Mouse (Mus musculus): ENCODE data around the gene Ppp1r27.
"Not testable (repeated sequence)": the region's sequence is repeated elsewhere in the genome, so short reads cannot be mapped to it uniquely, and the experiment has no call there.

The Ppp1r27 gene

GRCm38 (mm10) chr11:120550810-120551440 is at the start of gene Ppp1r27:
Ppp1r27 (minus strand) TSS chr11:120551132.
- DNase-seq: no peak

- no peak for DNase-seq
Measured at GRCm38 (mm10) chr11:120600716-120601115, 49.8 kb upstream of the Ppp1r27 start.

DNA sequence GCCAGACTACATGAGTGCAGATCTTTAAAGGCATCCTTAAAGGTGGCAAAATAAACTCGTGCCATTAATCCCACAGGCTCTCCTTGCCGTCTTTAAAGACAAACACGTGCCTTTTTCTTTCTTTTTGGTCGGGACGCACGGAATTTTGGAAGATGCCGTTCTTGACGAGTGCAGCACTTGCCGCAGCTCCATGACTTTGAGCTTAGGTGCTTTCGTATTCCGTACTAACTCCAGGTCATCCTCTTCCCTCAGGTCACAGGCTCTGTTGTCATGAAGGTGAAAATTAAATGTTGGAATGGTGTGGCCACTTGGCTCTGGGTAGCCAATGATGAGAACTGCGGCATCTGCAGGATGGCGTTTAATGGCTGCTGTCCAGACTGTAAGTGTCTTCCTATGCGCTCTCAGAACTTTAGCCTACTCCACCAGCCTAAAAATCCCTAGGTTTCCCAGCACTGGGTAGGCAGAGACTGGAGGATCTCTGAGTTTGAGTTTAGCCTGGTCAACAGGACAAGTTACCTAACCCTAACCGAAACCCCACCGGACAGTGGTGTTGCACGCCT is 48.1 kb upstream of the Ppp1r27 start:
- no peak for DNase-seq

GRCm38 (mm10) chr11:120598283-120598989 is 47.5 kb upstream of the Ppp1r27 start, which contains the start of the genes Alyref and Anapc11:
Alyref (minus strand) TSS chr11:120598365.
Anapc11 (plus strand) TSS chr11:120598421.
- peak; percentile 96 to 98 for DNase-seq

DNA sequence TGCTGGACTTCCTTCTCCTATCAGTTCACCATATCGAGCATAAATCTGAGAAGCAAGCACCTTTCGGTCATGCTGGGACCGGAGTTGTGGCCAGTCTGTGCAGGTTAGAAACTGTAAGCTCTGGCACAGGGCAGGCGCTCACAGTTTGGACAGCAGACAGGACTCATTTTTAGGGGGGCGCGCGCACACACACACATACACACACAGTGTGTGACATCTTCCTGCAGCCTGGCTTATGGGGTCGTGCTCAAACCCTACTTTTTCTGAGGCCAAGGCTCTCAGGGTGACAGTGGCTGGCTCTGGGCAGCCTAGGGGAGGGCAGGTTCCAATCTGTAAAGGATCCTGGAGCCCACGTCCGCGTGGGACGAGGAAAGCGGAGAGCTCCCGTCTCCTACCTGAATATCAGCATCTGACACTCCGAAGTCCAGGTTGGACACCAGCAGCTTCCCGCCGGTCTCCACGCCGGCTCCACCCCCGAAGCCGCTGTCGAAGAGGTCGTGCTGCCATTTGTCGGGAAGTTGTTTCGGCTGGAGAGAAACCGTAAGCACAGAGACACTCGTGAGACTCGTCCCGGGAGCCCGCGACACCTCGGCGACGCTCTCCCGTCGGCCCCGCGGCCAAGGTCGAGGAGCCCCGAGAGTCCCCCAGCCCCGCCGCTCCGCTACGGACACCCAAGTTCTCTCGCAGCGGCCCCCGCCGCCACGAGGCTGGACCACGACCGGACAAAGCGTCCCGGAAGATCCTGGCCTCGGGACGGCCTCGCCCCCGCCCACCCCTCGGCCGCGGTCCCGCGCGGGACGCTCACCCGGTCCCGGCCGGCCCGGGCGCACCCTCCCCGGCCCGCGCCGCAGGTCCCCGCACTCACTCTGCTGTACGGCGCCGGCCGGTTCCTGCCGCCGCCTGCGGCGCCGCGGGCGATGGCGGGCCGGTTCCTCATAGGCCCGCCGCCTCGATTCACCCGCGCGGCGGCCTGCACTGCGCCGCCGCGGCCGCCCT is 46.6 kb upstream of the Ppp1r27 start:
- DNase-seq: peak in 1 of 2 experiments; percentile 36

DNA sequence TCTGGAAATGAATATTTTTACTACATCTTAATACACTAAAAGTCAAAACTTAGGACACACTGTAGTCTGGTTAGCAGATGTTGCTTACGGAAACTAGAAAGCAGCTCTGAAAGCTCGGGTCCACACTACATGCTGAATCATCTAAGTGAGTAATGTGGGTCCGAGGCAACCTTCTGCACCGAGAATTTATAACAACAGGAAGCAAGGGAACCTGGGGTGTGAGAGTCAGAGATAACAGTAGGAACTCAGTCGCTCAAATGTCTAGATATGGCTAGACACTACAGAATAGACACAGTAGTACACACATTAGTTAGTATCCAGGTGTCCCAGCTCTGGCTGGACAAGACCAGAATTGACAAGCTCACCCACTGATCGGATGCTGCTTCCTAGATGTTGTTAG is 37.6 kb upstream of the Ppp1r27 start:
- no peak for DNase-seq

DNA sequence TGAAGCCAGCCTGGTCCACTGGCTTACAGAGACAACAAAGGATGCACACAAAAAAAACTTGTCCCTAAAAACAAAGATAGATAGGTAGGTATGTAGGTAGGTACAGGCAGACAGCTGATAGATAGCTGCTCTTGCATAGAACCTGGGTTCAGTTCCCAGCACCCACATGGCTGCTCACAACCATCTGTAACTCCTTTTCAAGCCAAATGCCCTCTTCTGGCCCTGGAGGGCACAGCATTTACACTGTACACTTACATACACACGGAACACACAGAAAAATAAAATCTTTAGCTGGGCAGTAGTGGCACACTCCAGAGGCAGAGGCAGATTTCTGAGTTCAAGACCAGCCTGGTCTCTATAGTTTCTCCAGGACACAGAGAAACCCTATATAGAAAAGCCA is 33.0 kb upstream of the Ppp1r27 start:
- DNase-seq: peak in 1 of 2 experiments; percentile 9

DNA sequence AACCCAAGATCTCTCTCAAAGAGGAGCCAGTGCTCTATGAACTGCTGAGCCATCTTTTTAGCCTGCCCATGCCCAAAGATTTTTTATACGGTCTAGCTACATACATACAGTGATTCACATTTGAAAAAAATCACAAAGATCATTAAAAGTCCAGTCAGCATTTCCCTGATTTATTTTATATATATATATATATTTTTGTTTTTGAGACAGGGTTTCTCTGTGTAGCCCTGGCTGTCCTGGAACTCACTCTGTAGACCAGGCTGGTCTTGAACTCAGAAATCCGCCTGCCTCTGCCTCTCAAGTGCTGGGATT is 32.0 kb upstream of the Ppp1r27 start:
- DNase-seq: not testable (repeated sequence)

DNA sequence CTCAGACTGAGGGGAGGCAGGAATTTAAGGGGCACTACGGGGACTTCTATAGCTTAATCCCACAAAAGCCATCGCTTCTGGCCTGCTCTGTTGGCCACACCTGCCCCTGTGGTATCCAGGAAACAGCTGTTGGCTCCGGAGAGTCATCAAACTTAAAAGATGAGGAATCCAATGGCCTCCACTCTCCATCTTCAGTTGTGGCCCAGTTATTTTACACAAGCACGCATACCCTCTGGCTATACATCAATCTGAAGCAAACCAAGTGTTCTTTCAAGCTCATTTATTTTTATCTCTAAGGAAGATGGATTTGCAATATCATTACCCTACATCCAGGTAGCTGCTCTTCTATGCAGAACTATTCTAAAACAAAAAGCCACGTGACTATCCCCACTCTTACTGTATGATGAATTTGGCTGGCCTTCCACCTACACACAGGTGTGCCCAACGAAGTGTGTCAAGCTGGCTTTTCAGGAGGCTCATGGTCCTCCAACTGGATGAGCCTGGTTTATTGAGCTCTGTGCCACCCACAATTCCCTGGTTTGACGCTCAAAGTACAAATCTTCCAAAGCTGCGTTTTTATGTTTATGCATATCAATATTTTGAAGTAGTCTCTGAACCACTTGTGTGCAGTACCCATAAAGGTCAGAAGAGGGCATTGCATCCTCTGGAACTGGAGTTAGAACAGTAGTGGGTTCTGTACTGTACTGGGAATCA is 31.5 kb upstream of the Ppp1r27 start:
- peak; percentile 70 for DNase-seq

DNA sequence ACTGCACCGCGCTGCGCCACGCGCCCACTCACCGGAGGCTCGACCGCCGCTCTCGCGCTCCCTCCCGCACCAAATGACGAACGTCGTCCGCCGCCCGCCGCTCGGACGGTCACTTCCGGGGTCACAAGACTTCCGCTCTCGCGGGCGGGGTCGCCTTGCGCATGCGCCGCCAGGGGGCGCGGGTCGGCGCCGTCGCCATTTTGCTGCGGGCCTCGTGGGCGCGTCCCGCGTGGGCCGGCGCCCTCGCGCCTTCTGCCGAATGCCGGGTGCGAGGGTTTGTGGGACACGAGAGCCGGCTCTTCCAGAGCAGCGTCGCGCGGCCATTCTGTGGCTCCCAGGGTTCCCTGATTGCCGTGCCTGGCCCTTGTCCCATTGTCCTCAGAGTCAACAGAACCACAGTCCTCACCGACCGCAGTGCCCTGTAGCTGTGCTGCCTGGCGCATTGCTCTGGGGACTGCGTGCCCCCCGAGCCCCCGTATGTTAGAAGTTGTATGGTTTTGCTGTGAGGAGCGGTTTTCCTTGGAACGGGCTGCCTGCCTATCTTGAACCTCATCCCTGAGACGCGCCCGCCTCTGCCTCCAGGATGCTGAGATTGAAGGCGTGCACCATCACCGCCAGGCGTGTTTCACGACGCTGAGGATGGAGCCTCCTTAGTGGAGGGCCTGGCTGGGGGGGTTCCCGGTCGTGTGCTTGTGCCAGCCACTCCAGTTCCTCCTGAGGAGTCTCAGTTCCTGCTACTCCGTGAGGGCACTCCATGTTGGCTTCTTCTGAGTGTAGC is 30.7 kb upstream of the Ppp1r27 start, which contains the start of gene Arhgdia:
Gene Arhgdia (minus strand): TSS at position 135 of the 778 bp plus-strand sequence.
- peak; percentile 90 to 93 for DNase-seq

DNA sequence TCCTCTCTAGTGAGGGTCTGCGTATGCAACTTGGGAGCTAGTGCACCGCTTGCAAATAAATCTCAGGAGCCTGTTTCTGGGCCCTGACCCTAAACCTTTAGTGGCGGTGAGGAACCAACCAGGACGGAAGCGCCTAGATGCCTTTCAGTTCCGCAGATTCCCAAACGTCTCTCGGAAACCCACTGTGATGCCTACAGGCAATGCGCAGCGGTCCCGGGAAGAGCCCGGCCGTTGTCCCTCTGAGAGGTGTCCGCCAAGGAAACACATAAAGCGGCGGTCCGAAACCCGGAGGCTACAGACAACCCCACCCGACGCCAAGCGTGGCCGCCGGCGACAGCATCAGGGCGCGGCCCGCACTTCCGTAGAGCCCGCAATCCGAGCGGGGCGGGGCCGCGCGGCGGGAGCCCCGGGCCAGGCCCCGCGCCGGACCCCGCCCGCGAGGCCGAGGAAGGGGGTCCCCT is 30.0 kb upstream of the Ppp1r27 start:
- peak; percentile 48 to 63 for DNase-seq

DNA sequence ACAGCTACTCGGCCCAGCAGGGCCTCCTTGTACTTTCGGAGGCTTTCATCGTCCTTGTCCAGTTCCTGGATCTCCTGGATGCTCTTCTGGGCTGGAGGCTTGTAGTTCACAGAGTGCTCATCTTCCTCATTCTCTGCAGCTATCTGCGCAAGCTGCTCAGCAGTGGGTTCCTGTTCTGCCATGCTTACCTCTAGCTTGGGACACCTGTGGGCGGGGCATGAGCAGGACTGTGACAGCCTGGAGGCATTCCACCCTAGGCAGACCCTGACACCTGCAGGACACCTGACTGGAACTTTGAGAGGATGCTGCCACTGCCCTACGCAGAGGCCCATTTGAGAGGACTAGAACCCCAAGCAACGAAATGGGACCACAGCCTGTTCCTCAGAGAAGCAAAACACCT is 29.3 kb upstream of the Ppp1r27 start:
- peak; percentile 57 to 58 for DNase-seq

- peak; percentile 91 to 92 for DNase-seq
Measured at GRCm38 (mm10) chr11:120579316-120580107, 28.6 kb upstream of the Ppp1r27 start.

DNA sequence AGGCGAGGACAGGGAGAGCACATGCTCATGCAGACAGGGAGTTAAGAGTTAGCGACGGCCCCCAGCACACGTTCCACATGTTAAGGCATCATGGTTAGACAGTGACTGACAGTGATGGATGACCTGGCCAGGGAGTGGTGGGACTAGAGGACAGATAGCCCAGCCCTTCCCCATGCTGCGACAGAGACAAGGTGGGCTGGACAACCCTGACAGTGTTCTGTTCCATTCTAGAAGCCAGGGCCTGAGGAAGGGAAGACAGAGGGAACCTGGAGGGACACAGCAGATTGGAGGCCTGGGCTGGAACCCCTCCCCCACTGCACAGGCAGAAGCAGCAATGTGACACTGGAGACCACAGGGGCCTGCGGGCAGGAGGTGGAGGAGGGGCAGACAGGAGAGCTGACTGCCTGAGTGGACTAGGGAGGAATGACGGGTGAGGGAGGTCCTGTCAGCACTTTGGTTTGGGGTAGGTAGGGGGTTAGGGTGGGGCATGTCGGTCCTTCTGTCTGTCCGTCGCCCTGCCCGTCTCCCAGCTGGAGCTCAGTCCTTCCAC is 27.8 kb upstream of the Ppp1r27 start:
- peak in 1 of 2 experiments; percentile 8 for DNase-seq

GRCm38 (mm10) chr11:120578024-120578693 is 27.2 kb upstream of the Ppp1r27 start:
- no peak for DNase-seq

DNA sequence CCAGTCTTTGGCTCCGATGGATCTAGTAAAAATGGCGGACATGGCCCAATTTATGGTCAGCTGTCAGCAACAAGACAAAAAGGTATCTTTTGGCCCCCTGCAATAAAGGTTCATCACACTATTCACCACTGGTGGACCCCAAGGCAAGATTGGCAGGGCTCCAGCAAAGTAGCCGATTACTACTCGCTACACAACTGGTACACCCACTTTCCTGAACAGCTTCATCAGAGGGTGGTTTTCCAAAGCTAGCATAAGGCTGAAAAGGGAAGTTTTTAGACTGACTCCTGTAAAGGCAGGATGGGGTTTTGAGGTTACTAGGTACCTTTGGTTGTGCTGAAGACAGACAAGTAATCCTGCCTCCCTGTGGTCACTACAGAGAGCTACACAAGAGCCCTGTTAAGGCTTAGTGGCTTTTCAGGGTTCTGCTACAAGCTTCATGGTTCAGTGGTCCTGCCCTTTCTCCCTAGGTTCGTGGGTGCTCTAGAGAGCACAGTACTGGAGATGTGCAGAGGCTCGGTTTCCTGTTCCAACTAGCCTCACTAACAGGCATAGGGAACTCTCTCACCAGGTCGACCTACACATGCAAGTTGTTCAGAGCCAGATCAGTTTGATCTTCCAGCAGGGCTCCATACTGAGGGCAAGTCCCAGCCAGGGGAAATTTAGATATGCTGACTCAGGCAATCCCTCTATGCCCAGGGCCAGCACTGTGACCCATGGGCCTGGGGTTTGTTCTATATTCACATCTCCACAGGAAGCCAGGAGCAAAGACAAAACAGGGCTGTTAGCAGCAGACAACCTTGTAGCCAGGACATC is 26.5 kb upstream of the Ppp1r27 start:
- peak; percentile 48 to 51 for DNase-seq

DNA sequence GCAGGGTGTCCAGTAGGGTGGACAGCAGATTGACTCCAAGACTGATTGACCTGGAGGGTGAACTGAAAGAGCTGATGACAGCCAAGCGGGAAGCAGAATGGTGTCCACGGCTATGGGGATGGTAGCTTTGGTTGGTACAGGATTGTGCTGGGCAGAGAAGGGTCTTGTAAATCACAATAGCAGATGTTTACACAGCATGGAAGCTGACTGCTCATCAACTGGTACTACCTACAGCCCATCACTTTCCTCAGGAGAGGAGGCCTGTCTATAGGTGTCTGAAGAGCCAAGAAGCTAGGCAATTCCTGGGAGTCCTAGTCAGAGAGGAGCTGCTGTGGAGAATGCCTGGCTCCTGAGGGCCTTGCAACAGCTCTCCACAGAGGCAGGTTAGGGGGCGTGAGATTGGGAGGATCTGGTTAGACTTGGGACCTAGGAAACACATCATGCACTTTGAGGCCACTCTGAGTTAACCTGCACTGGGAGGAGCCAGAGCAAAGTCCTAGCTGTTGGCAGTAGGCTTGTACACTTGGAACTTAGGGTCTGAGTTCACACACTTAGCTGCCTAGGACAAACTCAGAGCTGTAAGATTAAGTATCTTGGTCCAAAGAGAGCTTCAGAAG is 25.5 kb upstream of the Ppp1r27 start:
- peak in 1 of 2 experiments; percentile 8 for DNase-seq

GRCm38 (mm10) chr11:120575940-120576339 is 25.0 kb upstream of the Ppp1r27 start:
- DNase-seq: no peak

Data from B cell, adult 2 months (primary cell).